Mouse (Mus musculus): ENCODE data around the gene 4921536K21Rik. TPM values are rescaled to one million over a fixed set of nuclear protein-coding genes. Genes with fewer than 3 reads are reported as not detected.
"Not testable (repeated sequence)": the region's sequence is repeated elsewhere in the genome, so short reads cannot be mapped to it uniquely, and the experiment has no call there.

4921536K21Rik gene
- polyA plus RNA-seq, 1 experiment: 1.1 TPM

GRCm38 (mm10) chr11:3920476-3920875 is 25.6 kb upstream of the 4921536K21Rik start:
- WGBS: 90% methylated on average over 7 of the region's 7 CpGs

GRCm38 (mm10) chr11:3918738-3919137 is 23.8 kb upstream of the 4921536K21Rik start:
- peaks cover 3% of the 10 kb centered on the region; the same call in 1 of the 2 replicates for H3K36me3 ChIP-seq (ENCODE audit: control insufficient read depth, insufficient read depth, low read length)
- no peaks in the 10 kb centered on the region for H3K27me3 ChIP-seq (replicated peaks; ENCODE audit: control insufficient read depth, insufficient read depth, low read length)
- no peak overlapping the region for H3K4me3 ChIP-seq (ENCODE audit: insufficient read depth, low read depth, low read length)
- WGBS: 44% methylated on average over 1 of the region's 1 CpGs
- peak; percentile 56 for DNase-seq
- no peaks in the 10 kb centered on the region for H3K4me1 ChIP-seq (ENCODE audit: control insufficient read depth, insufficient read depth, low read length)
- TF ChIP-seq CTCF (conservative IDR thresholded peaks at IDR 0.05; ENCODE audit: insufficient read depth, insufficient read length, low read depth, low read length) (peak; percentile 58), POLR2A (IDR thresholded peaks at IDR 0.05; ENCODE audit: low read depth, low read length) (no peak)
- H3K27ac ChIP-seq (ENCODE audit: insufficient read depth, low read depth, low read length): no peak overlapping the region

More at GRCm38 (mm10) chr11:3920476-3920875, 25.6 kb upstream of the 4921536K21Rik start:
- TF ChIP-seq POLR2A (IDR thresholded peaks at IDR 0.05; ENCODE audit: low read depth, low read length): no peak
- TF ChIP-seq CTCF (conservative IDR thresholded peaks at IDR 0.05; ENCODE audit: insufficient read depth, insufficient read length, low read depth, low read length): no peak
- H3K36me3 ChIP-seq (ENCODE audit: control insufficient read depth, insufficient read depth, low read length): peaks cover 6% of the 10 kb centered on the region
- H3K27ac ChIP-seq (ENCODE audit: insufficient read depth, low read depth, low read length): no peak overlapping the region
- no peak overlapping the region for H3K4me3 ChIP-seq (ENCODE audit: insufficient read depth, low read depth, low read length)
- no peak for DNase-seq
- no peaks in the 10 kb centered on the region for H3K27me3 ChIP-seq (replicated peaks; ENCODE audit: control insufficient read depth, insufficient read depth, low read length)
- no peaks in the 10 kb centered on the region for H3K4me1 ChIP-seq (ENCODE audit: control insufficient read depth, insufficient read depth, low read length)

GRCm38 (mm10) chr11:3914109-3914840 is 19.4 kb upstream of the 4921536K21Rik start, which contains the start of gene Slc35e4:
Gene Slc35e4 (minus strand): TSS chr11:3914664.
- peak; percentile 87 for DNase-seq
- peaks cover 8% of the 10 kb centered on the region; the same call in 1 of the 2 replicates for H3K4me1 ChIP-seq (ENCODE audit: control insufficient read depth, insufficient read depth, low read length)
- H3K27ac ChIP-seq (ENCODE audit: insufficient read depth, low read depth, low read length): peak within 1 kb of the TSS; percentile 61
- WGBS: under 1% methylated on average over 28 of the region's 28 CpGs
- H3K27me3 ChIP-seq (replicated peaks; ENCODE audit: control insufficient read depth, insufficient read depth, low read length): no peaks in the 10 kb centered on the region
- H3K4me3 ChIP-seq (ENCODE audit: insufficient read depth, low read depth, low read length): peak within 1 kb of the TSS; percentile 70
- peaks cover 1% of the 10 kb centered on the region; the same call in 1 of the 2 replicates for H3K36me3 ChIP-seq (ENCODE audit: control insufficient read depth, insufficient read depth, low read length)
- TF ChIP-seq POLR2A (IDR thresholded peaks at IDR 0.05; ENCODE audit: low read depth, low read length) (no peak), CTCF (conservative IDR thresholded peaks at IDR 0.05; ENCODE audit: insufficient read depth, insufficient read length, low read depth, low read length) (peak; percentile 86)

GRCm38 (mm10) chr11:3913316-3914108 is 18.6 kb upstream of the 4921536K21Rik start:
- Histone ChIP-seq H3K27me3 (replicated peaks; ENCODE audit: control insufficient read depth, insufficient read depth, low read length) (no peaks in the 10 kb centered on the region), H3K27ac (ENCODE audit: insufficient read depth, low read depth, low read length) (peak overlapping the region; percentile 61), H3K36me3 (ENCODE audit: control insufficient read depth, insufficient read depth, low read length) (no peaks in the 10 kb centered on the region; the same call in 1 of the 2 replicates), H3K4me1 (ENCODE audit: control insufficient read depth, insufficient read depth, low read length) (peaks cover 8% of the 10 kb centered on the region; the same call in 1 of the 2 replicates), H3K4me3 (ENCODE audit: insufficient read depth, low read depth, low read length) (peak overlapping the region; percentile 70)
- peak; percentile 97 for DNase-seq
- under 1% methylated on average over 65 of the region's 65 CpGs for WGBS
- TF ChIP-seq CTCF (conservative IDR thresholded peaks at IDR 0.05; ENCODE audit: insufficient read depth, insufficient read length, low read depth, low read length) (no peak), POLR2A (IDR thresholded peaks at IDR 0.05; ENCODE audit: low read depth, low read length) (peak; percentile 23)

GRCm38 (mm10) chr11:3912875-3913271 is 18.0 kb upstream of the 4921536K21Rik start:
- no peak for DNase-seq
- Histone ChIP-seq H3K27me3 (replicated peaks; ENCODE audit: control insufficient read depth, insufficient read depth, low read length) (no peaks in the 10 kb centered on the region), H3K4me3 (ENCODE audit: insufficient read depth, low read depth, low read length) (peak overlapping the region; percentile 70), H3K27ac (ENCODE audit: insufficient read depth, low read depth, low read length) (peak overlapping the region; percentile 54), H3K4me1 (ENCODE audit: control insufficient read depth, insufficient read depth, low read length) (peaks cover 8% of the 10 kb centered on the region; the same call in 1 of the 2 replicates), H3K36me3 (ENCODE audit: control insufficient read depth, insufficient read depth, low read length) (no peaks in the 10 kb centered on the region; the same call in 1 of the 2 replicates)
- TF ChIP-seq POLR2A (IDR thresholded peaks at IDR 0.05; ENCODE audit: low read depth, low read length) (no peak), CTCF (conservative IDR thresholded peaks at IDR 0.05; ENCODE audit: insufficient read depth, insufficient read length, low read depth, low read length) (no peak)
- WGBS: 9% methylated on average over 16 of the region's 16 CpGs

GRCm38 (mm10) chr11:3912100-3912874 is 17.4 kb upstream of the 4921536K21Rik start:
- DNase-seq: no peak
- Histone ChIP-seq H3K27me3 (replicated peaks; ENCODE audit: control insufficient read depth, insufficient read depth, low read length) (no peaks in the 10 kb centered on the region), H3K4me1 (ENCODE audit: control insufficient read depth, insufficient read depth, low read length) (peaks cover 8% of the 10 kb centered on the region; the same call in 1 of the 2 replicates), H3K4me3 (ENCODE audit: insufficient read depth, low read depth, low read length) (peak overlapping the region; percentile 70), H3K36me3 (ENCODE audit: control insufficient read depth, insufficient read depth, low read length) (no peaks in the 10 kb centered on the region), H3K27ac (ENCODE audit: insufficient read depth, low read depth, low read length) (no peak overlapping the region)
- 46% methylated on average over 19 of the region's 19 CpGs for WGBS
- TF ChIP-seq POLR2A (IDR thresholded peaks at IDR 0.05; ENCODE audit: low read depth, low read length): no peak
- no peak for TF ChIP-seq CTCF (conservative IDR thresholded peaks at IDR 0.05; ENCODE audit: insufficient read depth, insufficient read length, low read depth, low read length)

GRCm38 (mm10) chr11:3911440-3911839 is 16.5 kb upstream of the 4921536K21Rik start:
- 84% methylated on average over 6 of the region's 6 CpGs for WGBS
- H3K27ac ChIP-seq (ENCODE audit: insufficient read depth, low read depth, low read length); H3K4me1 ChIP-seq (ENCODE audit: control insufficient read depth, insufficient read depth, low read length); H3K27me3 ChIP-seq (replicated peaks; ENCODE audit: control insufficient read depth, insufficient read depth, low read length); H3K4me3 ChIP-seq (ENCODE audit: insufficient read depth, low read depth, low read length); DNase-seq; H3K36me3 ChIP-seq (ENCODE audit: control insufficient read depth, insufficient read depth, low read length): not testable (repeated sequence)
